Mouse (Mus musculus) T-helper 2 cell (primary cell): ENCODE measurements around the gene Ppm1l.

Experiments used
- in situ Hi-C: fragments of 300-600 bp; cut with MboI, MseI; formaldehyde crosslinking; loops from one replicate; pipeline ENCODE4 v1.15.1; 2025; ENCODE audit warnings: high pct_unique_total_duplicates

The Ppm1l gene

GRCm38 (mm10) chr3:69489669-69490068, 173.0 kb downstream of the Ppm1l start:
- in situ Hi-C loops: loop anchor here (5.0 to 10.0 kb wide), 3 partner anchors 125 to 237 kb away; no protein-coding TSS in a partner anchor

- in situ Hi-C loops: loop anchor here (5.0 to 10.0 kb wide), 3 partner anchors 126 to 239 kb away; no protein-coding TSS in a partner anchor
Measured at GRCm38 (mm10) chr3:69490981-69491681, 174.5 kb downstream of the Ppm1l start.

GRCm38 (mm10) chr3:69494233-69495010, 177.8 kb downstream of the Ppm1l start:
- in situ Hi-C loops: loop anchor here (5.0 to 10.0 kb wide), 3 partner anchors 130 to 242 kb away; no protein-coding TSS in a partner anchor

- in situ Hi-C loops: loop anchor here (10.0 kb wide), 2 partner anchors 132 to 188 kb away; no protein-coding TSS in a partner anchor
Measured at GRCm38 (mm10) chr3:69497178-69497577, 180.5 kb downstream of the Ppm1l start.

- in situ Hi-C loops: no loop called here
Measured at GRCm38 (mm10) chr3:69502009-69502408, 185.3 kb downstream of the Ppm1l start.

GRCm38 (mm10) chr3:69502527-69502926, 185.9 kb downstream of the Ppm1l start:
- in situ Hi-C loops: no loop called here

- in situ Hi-C loops: no loop called here
Measured at GRCm38 (mm10) chr3:69505090-69505489, 188.4 kb downstream of the Ppm1l start.

- in situ Hi-C loops: no loop called here
Measured at GRCm38 (mm10) chr3:69506352-69506751, 189.7 kb downstream of the Ppm1l start.

GRCm38 (mm10) chr3:69509411-69509952, 192.8 kb downstream of the Ppm1l start:
- in situ Hi-C loops: no loop called here

- in situ Hi-C loops: no loop called here
Measured at GRCm38 (mm10) chr3:69511881-69512280, 195.2 kb downstream of the Ppm1l start.

GRCm38 (mm10) chr3:69512402-69512801, 195.7 kb downstream of the Ppm1l start:
- in situ Hi-C loops: no loop called here

- in situ Hi-C loops: no loop called here
Measured at GRCm38 (mm10) chr3:69515730-69516350, 199.2 kb downstream of the Ppm1l start.

GRCm38 (mm10) chr3:69519188-69519587, 202.5 kb downstream of the Ppm1l start:
- in situ Hi-C loops: no loop called here

- in situ Hi-C loops: no loop called here
Measured at GRCm38 (mm10) chr3:69519789-69520558, 203.3 kb downstream of the Ppm1l start.

GRCm38 (mm10) chr3:69522270-69522669, 205.6 kb downstream of the Ppm1l start:
- in situ Hi-C loops: no loop called here

GRCm38 (mm10) chr3:69524356-69525071, 207.9 kb downstream of the Ppm1l start:
- in situ Hi-C loops: no loop called here

GRCm38 (mm10) chr3:69525072-69525529, 208.4 kb downstream of the Ppm1l start:
- in situ Hi-C loops: no loop called here

GRCm38 (mm10) chr3:69527384-69527783, 210.7 kb downstream of the Ppm1l start:
- in situ Hi-C loops: no loop called here

- in situ Hi-C loops: no loop called here
Measured at GRCm38 (mm10) chr3:69529576-69529975, 212.9 kb downstream of the Ppm1l start.

GRCm38 (mm10) chr3:69531511-69531910, 214.8 kb downstream of the Ppm1l start:
- in situ Hi-C loops: no loop called here
